In the genomic region with DNA sequence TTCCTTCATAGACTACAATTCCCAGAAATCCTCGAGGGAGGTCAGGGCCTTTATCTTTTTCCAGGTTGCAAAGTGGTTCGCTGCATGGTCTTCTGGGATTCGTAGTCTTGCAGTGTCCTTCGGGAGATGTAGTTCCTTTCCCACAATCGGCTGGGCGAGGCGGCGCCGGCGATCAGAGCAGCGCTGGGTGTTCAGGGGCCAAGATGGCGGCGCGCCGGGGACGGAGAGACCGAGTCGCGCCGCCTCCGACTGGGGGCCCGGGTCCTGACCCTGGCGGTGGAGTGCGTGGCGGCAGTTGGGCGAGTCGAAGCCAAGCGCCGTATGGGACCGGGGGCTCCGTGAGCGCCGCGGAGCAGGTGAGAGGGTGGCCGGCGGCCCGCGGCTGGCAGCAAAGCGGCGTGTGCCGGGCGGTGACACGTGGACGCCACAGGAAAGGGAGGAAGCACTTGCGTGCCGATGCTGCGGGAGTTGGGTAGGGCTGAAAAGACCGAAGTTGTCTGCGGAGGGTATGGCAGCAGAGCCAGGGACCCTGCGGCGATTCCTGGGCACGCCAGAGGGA, we compare ENCODE assay signal across 2 mouse cellular contexts.
TF ChIP-seq lines count a peak whose summit lies in the region.

No protein-coding gene starts in this region.

TF ChIP-seq in C2C12, 6 proteins besides CTCF, POLR2A, EP300 and RAD21:
- no peak for TF ChIP-seq MYOG (IDR thresholded peaks at IDR 0.05; ENCODE audit: control insufficient read depth, extremely low read depth, insufficient read length)
- no peak for TF ChIP-seq MYOD1 (IDR thresholded peaks at IDR 0.05; ENCODE audit: control insufficient read depth, insufficient read length, low read depth)
- TF ChIP-seq MAX (IDR thresholded peaks at IDR 0.05): no peak
- no peak for TF ChIP-seq FOSL1 (IDR thresholded peaks at IDR 0.05; ENCODE audit: insufficient read depth, low read length, poor library complexity, severe bottlenecking)

TF ChIP-seq in myocyte, 11 proteins besides CTCF, POLR2A, EP300 and RAD21:
- no peak for TF ChIP-seq MYOD1 (IDR thresholded peaks at IDR 0.05; ENCODE audit: control insufficient read depth in 1 of 3, insufficient read length in 2 of 3, low read depth in 2 of 3)
- TF ChIP-seq CEBPB (IDR thresholded peaks at IDR 0.05; ENCODE audit: insufficient read depth, poor library complexity, severe bottlenecking): no peak
- no peak for TF ChIP-seq E2F4 (IDR thresholded peaks at IDR 0.05; ENCODE audit: insufficient read depth)
- no peak for TF ChIP-seq SRF (IDR thresholded peaks at IDR 0.05; ENCODE audit: control insufficient read depth, insufficient read length, low read depth)
- TF ChIP-seq MAX (IDR thresholded peaks at IDR 0.05; ENCODE audit: low read depth): no peak
- TF ChIP-seq USF1 (IDR thresholded peaks at IDR 0.05; ENCODE audit: low read depth): peak; percentile 55
- TF ChIP-seq POLR2AphosphoS2 (IDR thresholded peaks at IDR 0.05; ENCODE audit: insufficient read length, low read depth): peak; percentile 64
- TF ChIP-seq TCF3 (IDR thresholded peaks at IDR 0.05; ENCODE audit: insufficient read length, low read depth): no peak
- TF ChIP-seq TCF12 (IDR thresholded peaks at IDR 0.05; ENCODE audit: insufficient read depth, poor library complexity, severe bottlenecking): no peak
- TF ChIP-seq MYOG (IDR thresholded peaks at IDR 0.05; ENCODE audit: control insufficient read depth in 1 of 3, insufficient read depth in 1 of 3, insufficient read length in 2 of 3, low read depth in 2 of 3): peak in 1 of 3 experiments; percentile 6
- no peak for TF ChIP-seq REST (IDR thresholded peaks at IDR 0.05; ENCODE audit: insufficient read depth, insufficient read length)
